Mouse (Mus musculus) lung, postnatal 0 days (tissue): ENCODE data around the gene Gse1. TPM values are rescaled to one million over a fixed set of nuclear protein-coding genes. Genes with fewer than 3 reads are reported as not detected.
A peak's percentile ranks its signal among the peaks of the same experiment; 100 is the strongest.
"Not testable (repeated sequence)": the region's sequence is repeated elsewhere in the genome, so short reads cannot be mapped to it uniquely, and the experiment has no call there.

ENCODE experiments used
- ATAC-seq: fragments of 200-750 bp; cut with Nextera tagmentation; 2 replicates; pipeline ENCODE4 v1.8.0; 2017; ENCODE audit warnings: moderate library complexity
- DNase-seq: peaks from one replicate; pipeline ENCODE4 v3.0.0-alpha.2; 2016; ENCODE audit warnings: low spot score
- H3K27ac ChIP-seq: fragments of 300-500 bp; sonication (generic); 2 replicates; pipeline ENCODE4 v1.5.1; 2014; ENCODE audit warnings: antibody characterized with exemption, mild to moderate bottlenecking, low read length, mixed read lengths
- H3K27me3 ChIP-seq: fragments of 300-500 bp; sonication (generic); replicated peaks from 2 replicates; pipeline ENCODE4 v1.6.1; 2014; ENCODE audit warnings: low read length, mixed read lengths; ENCODE audit not compliant: insufficient read depth
- H3K36me3 ChIP-seq: fragments of 300-500 bp; sonication (generic); 2 replicates; pipeline ENCODE4 v1.6.1; 2014; ENCODE audit warnings: low read length, mixed read lengths; ENCODE audit not compliant: insufficient read depth
- H3K4me1 ChIP-seq: fragments of 300-500 bp; sonication (generic); 2 replicates; pipeline ENCODE4 v1.6.1; 2014; ENCODE audit warnings: antibody characterized with exemption, low read depth, low read length, mixed read lengths; ENCODE audit not compliant: insufficient read depth
- H3K4me2 ChIP-seq: fragments of 300-500 bp; sonication (generic); replicated peaks from 2 replicates; pipeline ENCODE4 v1.6.1; 2014; ENCODE audit warnings: low read depth, mild to moderate bottlenecking, low read length, moderate library complexity, mixed read lengths
- H3K4me3 ChIP-seq: fragments of 300-500 bp; sonication (generic); 2 replicates; pipeline ENCODE4 v1.5.1; 2014; ENCODE audit warnings: low read depth, low read length
- H3K9ac ChIP-seq: fragments of 300-500 bp; sonication (generic); replicated peaks from 2 replicates; pipeline ENCODE4 v1.6.1; 2014; ENCODE audit warnings: low read depth, mild to moderate bottlenecking
- H3K9me3 ChIP-seq: fragments of 300-500 bp; sonication (generic); 2 replicates; pipeline ENCODE4 v1.6.1; 2016; ENCODE audit warnings: low read length, mixed read lengths
- CTCF ChIP-seq: IDR thresholded peaks from 2 replicates; pipeline ENCODE4 v1.5.1; 2016; ENCODE audit warnings: antibody characterized with exemption, mild to moderate bottlenecking
- EP300 ChIP-seq: IDR thresholded peaks from 2 replicates; pipeline ENCODE4 v1.6.1; 2016; ENCODE audit warnings: antibody characterized with exemption, mild to moderate bottlenecking, control low read depth
- WGBS: fragments of 180-500 bp; shearing (Covaris S2); extraction: QIAGEN DNeasy Blood & Tissue Kit; methylation state at CpG from one replicate; pipeline ENCODE4 v1.1.7; 2014; 5-methylcytosine and 5-hydroxymethylcytosine counted together
- polyA plus RNA-seq: library from polyadenylated mRNA; unstranded; fragments of >200 nt; fragmentation: Nextera tagmentation; extraction: Ambion mirVana; gene quantifications from 2 replicates; pipeline ENCODE4 v1.2.1, GENCODE M21; 2015

Gene Gse1
- polyA plus RNA-seq, 1 experiment from 2014 or later: 9.9 TPM

- H3K27ac ChIP-seq: peak overlapping the region; percentile 43
- H3K4me2 ChIP-seq: no peak overlapping the region
- no peak overlapping the region for H3K9ac ChIP-seq
- no peaks in the 10 kb centered on the region for H3K27me3 ChIP-seq
- DNase-seq: peak; percentile 46
- H3K4me1 ChIP-seq: peaks cover 16% of the 10 kb centered on the region
- peak; percentile 70 for TF ChIP-seq CTCF
- no peak for TF ChIP-seq EP300
- H3K4me3 ChIP-seq: no peak overlapping the region
- H3K36me3 ChIP-seq: no peaks in the 10 kb centered on the region
- peak; percentile 11; the same call in 1 of the 2 replicates for ATAC-seq
- no peaks in the 10 kb centered on the region for H3K9me3 ChIP-seq
- 32% methylated on average over 6 of the region's 7 CpGs for WGBS
Observed at GRCm38 (mm10) chr8:120364093-120364725, 136.0 kb downstream of the Gse1 start.

- Histone ChIP-seq H3K36me3 (no peaks in the 10 kb centered on the region), H3K27me3 (no peaks in the 10 kb centered on the region), H3K9ac (no peak overlapping the region), H3K27ac (no peak overlapping the region), H3K4me2 (no peak overlapping the region), H3K4me3 (no peak overlapping the region), H3K9me3 (no peaks in the 10 kb centered on the region), H3K4me1 (peaks cover 24% of the 10 kb centered on the region)
- TF ChIP-seq EP300: no peak
- no peak for TF ChIP-seq CTCF
- DNase-seq (no peak), ATAC-seq (no peak)
- WGBS: 80% methylated on average over 6 of the region's 6 CpGs
Observed at GRCm38 (mm10) chr8:120366840-120367239, 138.6 kb downstream of the Gse1 start.

- H3K9ac ChIP-seq: not testable (repeated sequence)
Observed at GRCm38 (mm10) chr8:120368191-120368590, 139.9 kb downstream of the Gse1 start.

GRCm38 (mm10) chr8:120368814-120369649, 140.8 kb downstream of the Gse1 start:
- Histone ChIP-seq H3K4me1 (peaks cover 18% of the 10 kb centered on the region), H3K4me3 (no peak overlapping the region), H3K9ac (no peak overlapping the region), H3K4me2 (0 out of 2 replicates have a peak overlapping the region, but pooled peaks have one; percentile 5), H3K9me3 (no peaks in the 10 kb centered on the region), H3K27ac (peak overlapping the region; percentile 45), H3K36me3 (no peaks in the 10 kb centered on the region), H3K27me3 (no peaks in the 10 kb centered on the region)
- DNase-seq: peak; percentile 94
- ATAC-seq: peak; percentile 85
- TF ChIP-seq CTCF (peak; percentile 65), EP300 (peak; percentile 46; the same call in 1 of the 2 replicates)
- 21% methylated on average over 11 of the region's 11 CpGs for WGBS

More at GRCm38 (mm10) chr8:120368191-120368590, 139.9 kb downstream of the Gse1 start:
- ATAC-seq, H3K36me3 ChIP-seq, DNase-seq, H3K27me3 ChIP-seq, H3K4me3 ChIP-seq, H3K4me2 ChIP-seq, H3K9me3 ChIP-seq: not testable (repeated sequence)
- Histone ChIP-seq H3K27ac (peak overlapping the region; percentile 45; the same call in 1 of the 2 replicates), H3K4me1 (peaks cover 24% of the 10 kb centered on the region)
- WGBS: 75% methylated on average over 1 of the region's 1 CpGs

- no peak overlapping the region for H3K4me3 ChIP-seq
- DNase-seq (peak; percentile 60), ATAC-seq (peak; percentile 52)
- H3K4me1 ChIP-seq: peaks cover 14% of the 10 kb centered on the region
- H3K9ac ChIP-seq: no peak overlapping the region
- TF ChIP-seq CTCF (peak; percentile 30), EP300 (peak; percentile 76)
- 0 out of 2 replicates have a peak overlapping the region, but pooled peaks have one; percentile 45 for H3K27ac ChIP-seq
- H3K27me3 ChIP-seq: no peaks in the 10 kb centered on the region
- no peaks in the 10 kb centered on the region for H3K36me3 ChIP-seq
- WGBS: 38% methylated on average over 7 of the region's 7 CpGs
- H3K4me2 ChIP-seq: no peak overlapping the region
- no peaks in the 10 kb centered on the region for H3K9me3 ChIP-seq
Observed at GRCm38 (mm10) chr8:120369956-120370355, 141.7 kb downstream of the Gse1 start.

- H3K36me3 ChIP-seq: no peaks in the 10 kb centered on the region
- no peaks in the 10 kb centered on the region for H3K27me3 ChIP-seq
- H3K9ac ChIP-seq: no peak overlapping the region
- H3K4me1 ChIP-seq: peaks cover 14% of the 10 kb centered on the region
- 66% methylated on average over 4 of the region's 4 CpGs for WGBS
- H3K27ac ChIP-seq: no peak overlapping the region
- no peak for ATAC-seq
- H3K4me2 ChIP-seq: no peak overlapping the region
- H3K9me3 ChIP-seq: no peaks in the 10 kb centered on the region
- no peak overlapping the region for H3K4me3 ChIP-seq
- TF ChIP-seq EP300: no peak
- peak; percentile 38; the same call in 1 of the 2 replicates for TF ChIP-seq CTCF
- no peak for DNase-seq
Observed at GRCm38 (mm10) chr8:120370461-120370860, 142.2 kb downstream of the Gse1 start.
